Mouse (Mus musculus): ENCODE measurements around the gene Slc4a5. TPM values are rescaled to one million over a fixed set of nuclear protein-coding genes. Genes with fewer than 3 reads are reported as not detected.
"Not testable (repeated sequence)": the region's sequence is repeated elsewhere in the genome, so short reads cannot be mapped to it uniquely, and the experiment has no call there.

Slc4a5 gene
- polyA plus RNA-seq, 1 experiment from 2014 or later = 5.3 TPM

GRCm38 (mm10) chr6:83323652-83324419 lies 104.2 kb downstream of the Slc4a5 start:
- Histone ChIP-seq H3K4me1 (replicated peaks) (peaks cover 19% of the 10 kb centered on the region), H3K27ac (no peak overlapping the region), H3K27me3 (ENCODE audit: insufficient read depth, poor library complexity, severe bottlenecking) (no peaks in the 10 kb centered on the region), H3K36me3 (peaks cover 6% of the 10 kb centered on the region), H3K4me3 (no peak overlapping the region), H3K9me3 (no peaks in the 10 kb centered on the region)
- no peak for DNase-seq (ENCODE audit: low spot score)
- WGBS = 67% methylated on average over 8 of the region's 8 CpGs

GRCm38 (mm10) chr6:83325525-83326393 lies 106.1 kb downstream of the Slc4a5 start, which contains the start of the genes Mthfd2 and Mob1a:
Gene Mthfd2 (minus strand): TSS chr6:83325908.
Gene Mob1a (plus strand): TSS chr6:83326016.
- H3K4me1 ChIP-seq (replicated peaks) = peaks cover 19% of the 10 kb centered on the region
- no peaks in the 10 kb centered on the region for H3K9me3 ChIP-seq
- peak within 1 kb of the TSS; percentile 88 for H3K4me3 ChIP-seq
- WGBS = 2% methylated on average over 65 of the region's 65 CpGs
- no peaks in the 10 kb centered on the region for H3K27me3 ChIP-seq (ENCODE audit: insufficient read depth, poor library complexity, severe bottlenecking)
- peak; percentile 94 for DNase-seq (ENCODE audit: low spot score)
- peaks cover 24% of the 10 kb centered on the region for H3K36me3 ChIP-seq
- H3K27ac ChIP-seq = peak within 1 kb of the TSS; percentile 98

GRCm38 (mm10) chr6:83326394-83326736 lies 106.7 kb downstream of the Slc4a5 start:
- Histone ChIP-seq H3K4me1 (replicated peaks) (peaks cover 19% of the 10 kb centered on the region), H3K9me3 (no peaks in the 10 kb centered on the region), H3K4me3 (peak overlapping the region; percentile 88), H3K27me3 (ENCODE audit: insufficient read depth, poor library complexity, severe bottlenecking) (no peaks in the 10 kb centered on the region), H3K27ac (peak overlapping the region; percentile 98), H3K36me3 (peaks cover 30% of the 10 kb centered on the region)
- no peak for DNase-seq (ENCODE audit: low spot score)
- 10% methylated on average over 6 of the region's 6 CpGs for WGBS

- no peaks in the 10 kb centered on the region for H3K27me3 ChIP-seq (ENCODE audit: insufficient read depth, poor library complexity, severe bottlenecking)
- WGBS = 77% methylated on average over 6 of the region's 6 CpGs
- H3K27ac ChIP-seq = no peak overlapping the region; the same call in 1 of the 2 replicates
- H3K36me3 ChIP-seq = peaks cover 34% of the 10 kb centered on the region
- peak overlapping the region; percentile 88 for H3K4me3 ChIP-seq
- peaks cover 19% of the 10 kb centered on the region for H3K4me1 ChIP-seq (replicated peaks)
- DNase-seq (ENCODE audit: low spot score) = no peak
- H3K9me3 ChIP-seq = no peaks in the 10 kb centered on the region
These were observed 107.1 kb downstream of the Slc4a5 start for GRCm38 (mm10) chr6:83326761-83327160.

GRCm38 (mm10) chr6:83327591-83328190 lies 108.1 kb downstream of the Slc4a5 start:
- H3K4me3 ChIP-seq = no peak overlapping the region
- peaks cover 44% of the 10 kb centered on the region for H3K36me3 ChIP-seq
- 88% methylated on average over 3 of the region's 3 CpGs for WGBS
- H3K27ac ChIP-seq = no peak overlapping the region
- no peaks in the 10 kb centered on the region for H3K27me3 ChIP-seq (ENCODE audit: insufficient read depth, poor library complexity, severe bottlenecking)
- DNase-seq (ENCODE audit: low spot score) = no peak
- H3K4me1 ChIP-seq (replicated peaks) = peaks cover 19% of the 10 kb centered on the region
- H3K9me3 ChIP-seq = no peaks in the 10 kb centered on the region

GRCm38 (mm10) chr6:83341387-83341786 lies 121.8 kb downstream of the Slc4a5 start:
- Histone ChIP-seq H3K27me3 (ENCODE audit: insufficient read depth, poor library complexity, severe bottlenecking) (no peaks in the 10 kb centered on the region), H3K27ac (no peak overlapping the region), H3K36me3 (peaks cover 78% of the 10 kb centered on the region), H3K9me3 (no peaks in the 10 kb centered on the region), H3K4me3 (no peak overlapping the region), H3K4me1 (replicated peaks) (no peaks in the 10 kb centered on the region)
- no peak for DNase-seq (ENCODE audit: low spot score)
- WGBS = 92% methylated on average over 3 of the region's 3 CpGs

- 90% methylated on average over 2 of the region's 2 CpGs for WGBS
- Histone ChIP-seq H3K4me3 (no peak overlapping the region), H3K27ac (no peak overlapping the region), H3K4me1 (replicated peaks) (no peaks in the 10 kb centered on the region), H3K36me3 (peaks cover 66% of the 10 kb centered on the region), H3K9me3 (no peaks in the 10 kb centered on the region), H3K27me3 (ENCODE audit: insufficient read depth, poor library complexity, severe bottlenecking) (no peaks in the 10 kb centered on the region)
- DNase-seq (ENCODE audit: low spot score) = no peak
These were observed 123.3 kb downstream of the Slc4a5 start for GRCm38 (mm10) chr6:83342957-83343356.

- H3K36me3 ChIP-seq = peaks cover 43% of the 10 kb centered on the region
- not testable (repeated sequence) for DNase-seq (ENCODE audit: low spot score); H3K9me3 ChIP-seq; H3K27ac ChIP-seq; H3K4me3 ChIP-seq; H3K27me3 ChIP-seq (ENCODE audit: insufficient read depth, poor library complexity, severe bottlenecking)
- 95% methylated on average over 8 of the region's 8 CpGs for WGBS
- peaks cover 17% of the 10 kb centered on the region for H3K4me1 ChIP-seq (replicated peaks)
These were observed 125.7 kb downstream of the Slc4a5 start for GRCm38 (mm10) chr6:83345285-83345684.

GRCm38 (mm10) chr6:83347916-83348315 lies 128.3 kb downstream of the Slc4a5 start:
- WGBS = 94% methylated on average over 3 of the region's 3 CpGs
- DNase-seq (ENCODE audit: low spot score) = no peak
- Histone ChIP-seq H3K27ac (no peak overlapping the region), H3K4me1 (replicated peaks) (peaks cover 24% of the 10 kb centered on the region), H3K27me3 (ENCODE audit: insufficient read depth, poor library complexity, severe bottlenecking) (no peaks in the 10 kb centered on the region), H3K9me3 (no peaks in the 10 kb centered on the region), H3K36me3 (peaks cover 35% of the 10 kb centered on the region), H3K4me3 (no peak overlapping the region)

GRCm38 (mm10) chr6:83348873-83349272 lies 129.2 kb downstream of the Slc4a5 start, which contains the start of gene Bola3:
Gene Bola3 (plus strand): TSS chr6:83349147.
- Histone ChIP-seq H3K4me3 (peak within 1 kb of the TSS; percentile 92), H3K27ac (peak within 1 kb of the TSS; percentile 97), H3K9me3 (no peaks in the 10 kb centered on the region), H3K27me3 (ENCODE audit: insufficient read depth, poor library complexity, severe bottlenecking) (no peaks in the 10 kb centered on the region), H3K36me3 (peaks cover 38% of the 10 kb centered on the region), H3K4me1 (replicated peaks) (peaks cover 24% of the 10 kb centered on the region)
- 31% methylated on average over 6 of the region's 6 CpGs for WGBS
- DNase-seq (ENCODE audit: low spot score) = no peak

GRCm38 (mm10) chr6:83349274-83349958 lies 129.8 kb downstream of the Slc4a5 start:
- H3K27ac ChIP-seq = peak overlapping the region; percentile 97

GRCm38 (mm10) chr6:83350172-83350571 lies 130.5 kb downstream of the Slc4a5 start:
- Histone ChIP-seq H3K27me3 (ENCODE audit: insufficient read depth, poor library complexity, severe bottlenecking) (no peaks in the 10 kb centered on the region), H3K4me3 (peak overlapping the region; percentile 92), H3K4me1 (replicated peaks) (peaks cover 24% of the 10 kb centered on the region), H3K27ac (peak overlapping the region; percentile 97), H3K36me3 (peaks cover 45% of the 10 kb centered on the region), H3K9me3 (no peaks in the 10 kb centered on the region)
- DNase-seq (ENCODE audit: low spot score) = no peak
- 83% methylated on average over 7 of the region's 7 CpGs for WGBS

More at GRCm38 (mm10) chr6:83349274-83349958, 129.8 kb downstream of the Slc4a5 start:
- H3K36me3 ChIP-seq = peaks cover 39% of the 10 kb centered on the region
- H3K4me1 ChIP-seq (replicated peaks) = peaks cover 24% of the 10 kb centered on the region
- no peaks in the 10 kb centered on the region for H3K9me3 ChIP-seq
- WGBS = under 1% methylated on average over 53 of the region's 53 CpGs
- peak; percentile 91 for DNase-seq (ENCODE audit: low spot score)
- no peaks in the 10 kb centered on the region for H3K27me3 ChIP-seq (ENCODE audit: insufficient read depth, poor library complexity, severe bottlenecking)
- H3K4me3 ChIP-seq = peak overlapping the region; percentile 92
